Mouse (Mus musculus) liver, embryonic 14.5 days (tissue): ENCODE measurements around the gene Hagh. TPM values are rescaled to one million over a fixed set of nuclear protein-coding genes. Genes with fewer than 3 reads are reported as not detected.

Experiments used
- ATAC-seq: fragments of 200-750 bp; cut with Nextera tagmentation; 2 replicates; pipeline ENCODE4 v1.8.0; 2017; ENCODE audit warnings: moderate number of reproducible peaks, mild to moderate bottlenecking, moderate library complexity; ENCODE audit not compliant: insufficient read depth
- DNase-seq, 3 experiments: peaks; one replicate each; pipeline ENCODE4 v3.0.0-alpha.2; 2012 to 2013; ENCODE audit warnings: low read depth in 3 of 3, low spot score in 3 of 3
- H3K27ac ChIP-seq: fragments of 300-500 bp; sonication (generic); 2 replicates; pipeline ENCODE4 v1.5.1; 2014; ENCODE audit warnings: moderate library complexity, mild to moderate bottlenecking, control low read depth, inconsistent platforms
- H3K27me3 ChIP-seq: fragments of 300-500 bp; sonication (generic); 2 replicates; pipeline ENCODE4 v1.6.1; 2014; ENCODE audit warnings: mild to moderate bottlenecking, low read length, moderate library complexity; ENCODE audit not compliant: control insufficient read depth, insufficient read depth
- H3K36me3 ChIP-seq: fragments of 300-500 bp; sonication (generic); replicated peaks from 2 replicates; pipeline ENCODE4 v1.6.1; 2014; ENCODE audit warnings: low read depth; ENCODE audit not compliant: control insufficient read depth, insufficient read depth
- H3K4me1 ChIP-seq, 2 experiments: fragments of 200-500 bp in 1 of 2; fragments of 300-500 bp in 1 of 2; sonication (generic) in 1 of 2; replicated peaks; 2 replicates each; pipeline ENCODE4 v1.6.1; 2012 to 2014; ENCODE audit warnings: antibody characterized with exemption in 1 of 2, inconsistent platforms in 1 of 2, low read length in 1 of 2; ENCODE audit not compliant: control insufficient read depth in 2 of 2, insufficient read depth in 2 of 2
- H3K4me2 ChIP-seq: fragments of 300-500 bp; sonication (generic); 2 replicates; pipeline ENCODE4 v1.6.1; 2014; ENCODE audit warnings: low read depth, mild to moderate bottlenecking, control low read depth, moderate library complexity
- H3K4me3 ChIP-seq, 2 experiments: fragments of 200-500 bp in 1 of 2; fragments of 300-500 bp in 1 of 2; sonication (generic) in 1 of 2; 2 replicates each; pipeline ENCODE4 v1.5.1; 2012 to 2014; ENCODE audit warnings: low read depth in 2 of 2, low read length in 2 of 2, mild to moderate bottlenecking in 2 of 2, control low read depth in 1 of 2, inconsistent platforms in 1 of 2, moderate library complexity in 1 of 2; ENCODE audit not compliant: insufficient read depth in 1 of 2
- H3K9ac ChIP-seq: fragments of 300-500 bp; sonication (generic); replicated peaks from 2 replicates; pipeline ENCODE4 v1.6.1; 2014; ENCODE audit warnings: mild to moderate bottlenecking, control low read depth, moderate library complexity
- H3K9me3 ChIP-seq: fragments of 300-500 bp; sonication (generic); 2 replicates; pipeline ENCODE4 v1.6.1; 2016; ENCODE audit warnings: low read length, mixed read lengths; ENCODE audit not compliant: control insufficient read depth
- CTCF ChIP-seq: IDR thresholded peaks from 2 replicates; pipeline ENCODE4 v1.5.1; 2016; ENCODE audit warnings: antibody characterized with exemption, low read depth, control low read depth
- EP300 ChIP-seq: IDR thresholded peaks from 2 replicates; pipeline ENCODE4 v1.6.1; 2016; ENCODE audit warnings: antibody characterized with exemption, low read depth
- whole genome bisulfite sequencing: fragments of 180-500 bp; shearing (Covaris S2); extraction: QIAGEN DNeasy Blood & Tissue Kit; methylation state at CpG from one replicate; pipeline ENCODE4 v1.1.7; 2014; ENCODE audit not compliant: insufficient replicate concordance; 5-methylcytosine and 5-hydroxymethylcytosine counted together
- polyA plus RNA-seq, 2 experiments: library from polyadenylated mRNA; depleted of rRNA in 1 of 2; stranded (reverse) in 1 of 2; unstranded in 1 of 2; fragments of >200 nt; fragmentation: Nextera tagmentation in 1 of 2; extraction: Ambion mirVana in 1 of 2; gene quantifications; 2 replicates each; pipeline versions ENCODE4 v1.2.1 to v1.2.3; 2012 to 2014

Hagh gene
- polyA plus RNA-seq (2012; rRNA removed) = 49.8 and 65.9 TPM in 2 replicates
- 109 and 120 TPM in 2 replicates for polyA plus RNA-seq (2014; fragmentation: Nextera tagmentation; extraction: Ambion mirVana)

- H3K4me3 ChIP-seq = no peak within 1 kb of the TSS
- no peak for DNase-seq
- no peaks in the 10 kb centered on the region for H3K4me1 ChIP-seq
- WGBS = 66% methylated on average over 8 of the region's 8 CpGs
- no peaks in the 10 kb centered on the region for H3K36me3 ChIP-seq
- no peak within 1 kb of the TSS for H3K9ac ChIP-seq
- no peak within 1 kb of the TSS for H3K4me2 ChIP-seq
- no peaks in the 10 kb centered on the region for H3K9me3 ChIP-seq
- TF ChIP-seq CTCF (no peak), EP300 (no peak)
- H3K27me3 ChIP-seq = no peaks in the 10 kb centered on the region; the same call in 1 of the 2 replicates
- H3K27ac ChIP-seq = no peak within 1 kb of the TSS
- no peak for ATAC-seq
These were observed at the start of gene Hagh for GRCm38 (mm10) chr17:24839842-24840241. TSS of gene Hagh (plus strand) at chr17:24840143.

- H3K36me3 ChIP-seq = no peaks in the 10 kb centered on the region
- H3K27ac ChIP-seq = no peak overlapping the region
- WGBS = 28% methylated on average over 8 of the region's 8 CpGs
- no peaks in the 10 kb centered on the region for H3K9me3 ChIP-seq
- no peak overlapping the region for H3K4me3 ChIP-seq
- no peak overlapping the region for H3K4me2 ChIP-seq
- TF ChIP-seq EP300 = no peak
- TF ChIP-seq CTCF = no peak
- DNase-seq (no peak), ATAC-seq (no peak)
- no peak overlapping the region for H3K9ac ChIP-seq
- H3K27me3 ChIP-seq = no peaks in the 10 kb centered on the region
- H3K4me1 ChIP-seq = peaks cover 0 to 2% of the 10 kb centered on the region in 2 experiments; a peak in 2 of 4 replicates
These were observed 47.8 kb upstream of the Hagh start for GRCm38 (mm10) chr17:24792190-24792589.

- Histone ChIP-seq H3K27me3 (no peaks in the 10 kb centered on the region), H3K36me3 (no peaks in the 10 kb centered on the region), H3K4me3 (no peak overlapping the region), H3K4me1 (peaks cover 0 to 8% of the 10 kb centered on the region in 2 experiments; a peak in 3 of 4 replicates), H3K9ac (no peak overlapping the region), H3K9me3 (no peaks in the 10 kb centered on the region), H3K27ac (no peak overlapping the region), H3K4me2 (no peak overlapping the region)
- no peak for TF ChIP-seq EP300
- TF ChIP-seq CTCF = no peak
- no peak for DNase-seq
- ATAC-seq = no peak
- WGBS = 66% methylated on average over 12 of the region's 12 CpGs
These were observed 45.2 kb upstream of the Hagh start for GRCm38 (mm10) chr17:24794791-24795190.

GRCm38 (mm10) chr17:24796969-24797368, 43.0 kb upstream of the Hagh start:
- TF ChIP-seq CTCF (no peak), EP300 (no peak)
- WGBS = 41% methylated on average over 3 of the region's 3 CpGs
- no peak for DNase-seq

GRCm38 (mm10) chr17:24798229-24798628, 41.7 kb upstream of the Hagh start:
- Histone ChIP-seq H3K4me3 (no peak overlapping the region), H3K9me3 (no peaks in the 10 kb centered on the region), H3K9ac (no peak overlapping the region), H3K4me2 (no peak overlapping the region), H3K27ac (no peak overlapping the region), H3K27me3 (no peaks in the 10 kb centered on the region), H3K4me1 (peaks cover 0 to 8% of the 10 kb centered on the region in 2 experiments; a peak in 3 of 4 replicates), H3K36me3 (no peaks in the 10 kb centered on the region)
- WGBS = 49% methylated on average over 9 of the region's 9 CpGs
- TF ChIP-seq CTCF = no peak
- TF ChIP-seq EP300 = no peak
- DNase-seq (no peak), ATAC-seq (no peak)

More at GRCm38 (mm10) chr17:24796969-24797368, 43.0 kb upstream of the Hagh start:
- H3K36me3 ChIP-seq = no peaks in the 10 kb centered on the region
- H3K27ac ChIP-seq = no peak overlapping the region
- no peak for ATAC-seq
- no peak overlapping the region for H3K4me2 ChIP-seq
- no peak overlapping the region for H3K9ac ChIP-seq
- H3K4me1 ChIP-seq = peaks cover 0 to 8% of the 10 kb centered on the region in 2 experiments; a peak in 3 of 4 replicates
- no peaks in the 10 kb centered on the region for H3K9me3 ChIP-seq
- no peaks in the 10 kb centered on the region for H3K27me3 ChIP-seq
- H3K4me3 ChIP-seq = no peak overlapping the region
